Mouse (Mus musculus) stomach, postnatal 0 days (tissue): ENCODE results near the gene Mrpl36.

Experiments used
- CTCF ChIP-seq: IDR thresholded peaks from 2 replicates; pipeline ENCODE4 v1.5.1; 2016; ENCODE audit warnings: antibody characterized with exemption, low read depth, mild to moderate bottlenecking, moderate library complexity
- EP300 ChIP-seq: optimal IDR thresholded peaks from 2 replicates; pipeline ENCODE3; 2016; ENCODE audit warnings: antibody characterized with exemption

DNA sequence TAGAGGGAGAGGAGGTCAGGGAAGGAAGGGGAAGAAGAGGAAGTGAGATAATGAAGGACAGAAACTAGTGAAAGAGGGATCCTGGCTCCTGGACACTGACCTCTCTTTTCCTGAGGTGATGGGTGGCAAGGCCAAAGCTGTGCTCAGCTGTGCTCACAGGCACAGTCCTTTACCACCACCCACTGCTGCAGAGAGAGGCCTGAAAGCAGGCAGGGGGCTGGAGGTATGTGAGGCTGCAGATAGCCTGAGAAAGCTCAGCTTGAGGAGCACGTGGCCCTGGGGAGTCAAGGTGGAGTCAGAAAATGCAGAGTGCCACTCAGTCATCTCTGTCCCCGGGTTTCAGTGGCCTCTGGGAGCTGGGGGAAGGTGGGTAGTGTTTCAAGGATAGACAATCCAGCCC lies 37.2 kb upstream of the Mrpl36 start:
- TF ChIP-seq CTCF (no peak), EP300 (no peak)
